Mouse (Mus musculus) heart, adult 2 months (tissue): ENCODE data around the gene Cldn3.

Experiments
- EP300 ChIP-seq: fragments of 200-500 bp; IDR thresholded peaks from 2 replicates; pipeline ENCODE4 v1.6.1; 2011; ENCODE audit warnings: low read depth, low read length, control low read depth; ENCODE audit not compliant: insufficient read depth
- POLR2A ChIP-seq: fragments of 200-500 bp; IDR thresholded peaks from 2 replicates; pipeline ENCODE4 v1.6.1; 2011; ENCODE audit warnings: mild to moderate bottlenecking, low read depth, low read length, control low read depth; ENCODE audit not compliant: insufficient read depth

- no peak for TF ChIP-seq POLR2A
- TF ChIP-seq EP300, result no peak
Observed at GRCm38 (mm10) chr5:135001309-135001708, 15.3 kb downstream of the Cldn3 start.
